Comparison of ENCODE assay signal across 23 mouse cellular contexts in genomic region chr15:75309186-75309585, GRCm38 (mm10). TPM values are rescaled to one million over a fixed set of nuclear protein-coding genes. Genes with fewer than 3 reads are reported as not detected.
A peak's percentile ranks its signal among the peaks of the same experiment; 100 is the strongest.
DNase-seq lines count a peak whose midpoint lies in the region; TF ChIP-seq lines count a peak whose summit lies in the region.
"Had no signal": no experiment of that assay in that cellular context is flagged by ENCODE, and none has a peak within 500 bp of the region (broad histone marks: within the 10 kb centered on the region; RNA-seq: fewer than 3 reads in every experiment).

No protein-coding gene starts in this region.

- no peak overlapping the region for H3K4me3 ChIP-seq in kidney, adult 2 months (ENCODE audit: insufficient read depth, low read depth, low read length)
- H3K4me3 ChIP-seq in liver, adult 2 months (ENCODE audit: insufficient read depth, low read depth, low read length) = no peak overlapping the region
- H3K4me3 ChIP-seq: embryonic facial prominence, embryonic 13.5 days; embryonic facial prominence, embryonic 15.5 days; erythroblast, embryonic 14.5 days; forebrain, embryonic 10.5 days; forebrain, embryonic 12.5 days had no signal

- H3K9ac ChIP-seq in liver, adult 2 months (ENCODE audit: low read depth, low read length) = peak overlapping the region; percentile 43
- H3K9ac ChIP-seq: embryonic facial prominence, embryonic 13.5 days; embryonic facial prominence, embryonic 15.5 days; forebrain, embryonic 12.5 days had no signal

- H3K27ac ChIP-seq in kidney, adult 2 months (ENCODE audit: insufficient read depth, low read depth, low read length) = no peak overlapping the region
- peak overlapping the region; percentile 96 for H3K27ac ChIP-seq in liver, adult 2 months (replicated peaks; ENCODE audit: insufficient read depth, low read depth, low read length)
- H3K27ac ChIP-seq: embryonic facial prominence, embryonic 13.5 days; embryonic facial prominence, embryonic 15.5 days; forebrain, embryonic 10.5 days; forebrain, embryonic 12.5 days had no signal

- no peak for TF ChIP-seq CTCF in kidney, adult 2 months (conservative IDR thresholded peaks at IDR 0.05; ENCODE audit: insufficient read depth, insufficient read length, low read depth, low read length)
- no peak for TF ChIP-seq CTCF in liver, adult 2 months (IDR thresholded peaks at IDR 0.05; ENCODE audit: low read depth, low read length)

- H3K36me3 ChIP-seq in kidney, adult 2 months (ENCODE audit: control insufficient read depth, insufficient read depth, low read length) = no peaks in the 10 kb centered on the region
- no peaks in the 10 kb centered on the region for H3K36me3 ChIP-seq in liver, adult 2 months (ENCODE audit: control insufficient read depth, insufficient read depth, low read length)
- H3K36me3 ChIP-seq: embryonic facial prominence, embryonic 13.5 days; embryonic facial prominence, embryonic 15.5 days; forebrain, embryonic 10.5 days; forebrain, embryonic 12.5 days had no signal

- H3K4me1 ChIP-seq in kidney, adult 2 months (ENCODE audit: control insufficient read depth, insufficient read depth, low read length) = peaks cover 7% of the 10 kb centered on the region; the same call in 1 of the 2 replicates
- peaks cover 47% of the 10 kb centered on the region for H3K4me1 ChIP-seq in liver, adult 2 months (ENCODE audit: control insufficient read depth, insufficient read depth, low read length)
- H3K4me1 ChIP-seq: embryonic facial prominence, embryonic 13.5 days; embryonic facial prominence, embryonic 15.5 days; forebrain, embryonic 10.5 days; forebrain, embryonic 12.5 days had no signal

- no peak for TF ChIP-seq POLR2A in kidney, adult 2 months (IDR thresholded peaks at IDR 0.05; ENCODE audit: low read depth, low read length)
- no peak for TF ChIP-seq POLR2A in liver, adult 2 months (IDR thresholded peaks at IDR 0.05; ENCODE audit: extremely low read depth, insufficient read depth, low read length)

- H3K79me2 ChIP-seq in liver, adult 2 months (ENCODE audit: control insufficient read depth, insufficient read depth, low read length) = no peaks in the 10 kb centered on the region

- DNase-seq in kidney, adult 2 months = peak; percentile 66
- no peak for DNase-seq in kidney, postnatal 10 days
- peak; percentile 95 for DNase-seq in liver, adult 2 months (ENCODE audit: extremely low read depth, low read depth, low spot score)
- DNase-seq in liver = no peak
- DNase-seq: adrenal gland, adult 2 months; adrenal gland, postnatal 10 days; adrenal gland, postnatal 25 days; cerebellum, adult 11 months; cerebellum, adult 18-20 months; cerebellum, adult 8-10 months; embryo, embryonic 11 days had no signal

- 66% methylated on average over 4 of the region's 4 CpGs for WGBS in kidney, adult 2 months
- 27% methylated on average over 4 of the region's 4 CpGs for WGBS in liver, adult 2 months

- H3K27me3 ChIP-seq in kidney, adult 2 months (replicated peaks; ENCODE audit: control insufficient read depth, insufficient read depth, low read length) = no peaks in the 10 kb centered on the region
- H3K27me3 ChIP-seq in liver, adult 2 months (ENCODE audit: control insufficient read depth, insufficient read depth, low read length) = no peaks in the 10 kb centered on the region
- H3K27me3 ChIP-seq: embryonic facial prominence, embryonic 13.5 days; embryonic facial prominence, embryonic 15.5 days; forebrain, embryonic 12.5 days had no signal

RNA-seq across cellular contexts. Expression of gene Ly6f, which starts 41.0 kb away (rescaled TPM):
- 3.1 and 3.3 TPM in 2 replicates for polyA plus RNA-seq in kidney, adult 2 months (2012; rRNA removed)
- 0.65 TPM in 1 of 2 replicates, not detected in the other for total RNA-seq in liver, adult 2 months (2014; rRNA removed)
- 0.15 and 0.40 TPM in 2 replicates for polyA plus RNA-seq in liver, adult 2 months (2012; rRNA removed)
- total RNA-seq: adrenal gland, adult 2 months; adrenal gland, postnatal 10 days; adrenal gland, postnatal 25 days; adrenal gland, postnatal 4 days; common myeloid progenitor, adult 5-6 weeks; MEL had no signal
- polyA plus RNA-seq: adrenal gland, adult 2 months; brain, embryonic 14.5 days; embryonic facial prominence, embryonic 11.5 days; embryonic facial prominence, embryonic 13.5 days; embryonic facial prominence, embryonic 15.5 days; erythroblast, embryonic 14.5 days; forebrain, embryonic 10.5 days; forebrain, embryonic 12.5 days; forebrain, embryonic 14.5 days; forebrain, embryonic 16.5 days had no signal

Comparison
In these comparisons a context has a peak if more than half of its experiments do, and no peak if none do; other contexts are left out.
1. DNase-seq: peak in kidney, adult 2 months (single experiment) and liver, adult 2 months (single experiment); none in kidney, postnatal 10 days (single experiment) and liver (single experiment).